Mouse (Mus musculus): ENCODE results near the gene Igfbp1.
A peak's percentile ranks its signal among the peaks of the same experiment; 100 is the strongest.

Gene Igfbp1

GRCm38 (mm10) chr11:7197491-7197941 is at the start of gene Igfbp1:
TSS of gene Igfbp1 (plus strand) at chr11:7197782.
- no peak for DNase-seq (ENCODE audit: low read depth, low spot score)

GRCm38 (mm10) chr11:7147945-7148344 is 49.6 kb upstream of the Igfbp1 start:
- no peak for DNase-seq (ENCODE audit: low read depth, low spot score)

- no peak for DNase-seq (ENCODE audit: low read depth, low spot score)
Observed at GRCm38 (mm10) chr11:7149471-7149870, 48.1 kb upstream of the Igfbp1 start.

GRCm38 (mm10) chr11:7150511-7150910 is 47.1 kb upstream of the Igfbp1 start:
- DNase-seq (ENCODE audit: low read depth, low spot score), result no peak

- no peak for DNase-seq (ENCODE audit: low read depth, low spot score)
Observed at GRCm38 (mm10) chr11:7152371-7152770, 45.2 kb upstream of the Igfbp1 start.

GRCm38 (mm10) chr11:7153081-7153480 is 44.5 kb upstream of the Igfbp1 start:
- no peak for DNase-seq (ENCODE audit: low read depth, low spot score)

- no peak for DNase-seq (ENCODE audit: low read depth, low spot score)
Observed at GRCm38 (mm10) chr11:7156427-7156826, 41.2 kb upstream of the Igfbp1 start.

GRCm38 (mm10) chr11:7158196-7158595 is 39.4 kb upstream of the Igfbp1 start:
- no peak for DNase-seq (ENCODE audit: low read depth, low spot score)

- DNase-seq (ENCODE audit: low read depth, low spot score), result no peak
Observed at GRCm38 (mm10) chr11:7160146-7160545, 37.4 kb upstream of the Igfbp1 start.

GRCm38 (mm10) chr11:7160637-7161101 is 36.9 kb upstream of the Igfbp1 start:
- no peak for DNase-seq (ENCODE audit: low read depth, low spot score)

GRCm38 (mm10) chr11:7161502-7162174 is 35.9 kb upstream of the Igfbp1 start:
- peak; percentile 27 for DNase-seq (ENCODE audit: low read depth, low spot score)

GRCm38 (mm10) chr11:7164416-7164815 is 33.2 kb upstream of the Igfbp1 start:
- no peak for DNase-seq (ENCODE audit: low read depth, low spot score)

GRCm38 (mm10) chr11:7169645-7170044 is 27.9 kb upstream of the Igfbp1 start:
- no peak for DNase-seq (ENCODE audit: low read depth, low spot score)

- DNase-seq (ENCODE audit: low read depth, low spot score), result no peak
Observed at GRCm38 (mm10) chr11:7173664-7174063, 23.9 kb upstream of the Igfbp1 start.

GRCm38 (mm10) chr11:7178724-7179123 is 18.9 kb upstream of the Igfbp1 start:
- no peak for DNase-seq (ENCODE audit: low read depth, low spot score)

GRCm38 (mm10) chr11:7179276-7179675 is 18.3 kb upstream of the Igfbp1 start:
- DNase-seq (ENCODE audit: low read depth, low spot score), result no peak

GRCm38 (mm10) chr11:7182409-7183042 is 15.1 kb upstream of the Igfbp1 start:
- DNase-seq (ENCODE audit: low read depth, low spot score), result no peak

- no peak for DNase-seq (ENCODE audit: low read depth, low spot score)
Observed at GRCm38 (mm10) chr11:7184420-7184819, 13.2 kb upstream of the Igfbp1 start.

- DNase-seq (ENCODE audit: low read depth, low spot score), result no peak
Observed at GRCm38 (mm10) chr11:7187472-7187871, 10.1 kb upstream of the Igfbp1 start.

- DNase-seq (ENCODE audit: low read depth, low spot score), result no peak
Observed at GRCm38 (mm10) chr11:7188469-7188868, 9.1 kb upstream of the Igfbp1 start, which contains the start of gene Gm11985. TSS of gene Gm11985 (minus strand) at chr11:7188569.

- no peak for DNase-seq (ENCODE audit: low read depth, low spot score)
Observed at GRCm38 (mm10) chr11:7192710-7193109, 4.9 kb upstream of the Igfbp1 start.

GRCm38 (mm10) chr11:7193134-7193533 is 4.4 kb upstream of the Igfbp1 start:
- DNase-seq (ENCODE audit: low read depth, low spot score), result no peak

Data from telencephalon, adult 2 months (tissue).